Mouse (Mus musculus) embryonic fibroblast, embryonic 13.5 days (primary cell): Measurements from ENCODE around the gene Spc25. TPM values are rescaled to one million over a fixed set of nuclear protein-coding genes. Genes with fewer than 3 reads are reported as not detected.
A peak's percentile ranks its signal among the peaks of the same experiment; 100 is the strongest.

Source experiments
- H3K27ac ChIP-seq: 2 replicates; pipeline ENCODE4 v1.5.1; 2012; ENCODE audit warnings: low read length, control low read depth, inconsistent platforms; ENCODE audit not compliant: insufficient read depth
- H3K4me1 ChIP-seq: 2 replicates; pipeline ENCODE4 v1.6.1; 2011; ENCODE audit warnings: low read length; ENCODE audit not compliant: control insufficient read depth, insufficient read depth
- H3K4me3 ChIP-seq: 2 replicates; pipeline ENCODE4 v1.5.1; 2011; ENCODE audit warnings: mild to moderate bottlenecking, control low read depth, low read length; ENCODE audit not compliant: insufficient read depth
- CTCF ChIP-seq: IDR thresholded peaks from 2 replicates; pipeline ENCODE4 v1.5.1; 2011; ENCODE audit warnings: mild to moderate bottlenecking, control low read depth, low read length, moderate library complexity, borderline replicate concordance; ENCODE audit not compliant: insufficient read depth
- POLR2A ChIP-seq: IDR thresholded peaks from 2 replicates; pipeline ENCODE4 v1.6.1; 2011; ENCODE audit warnings: low read depth, mild to moderate bottlenecking, control low read depth, low read length, moderate library complexity
- polyA plus RNA-seq: library from polyadenylated mRNA; stranded (reverse); fragments of >200 nt; gene quantifications from 2 replicates; pipeline ENCODE4 v1.2.4, GENCODE M21; 2011; ENCODE audit warnings: low read depth; ENCODE audit not compliant: missing spikeins, insufficient read length

Spc25 gene
- polyA plus RNA-seq: 36.9 and 56.2 TPM in 2 replicates

DNA sequence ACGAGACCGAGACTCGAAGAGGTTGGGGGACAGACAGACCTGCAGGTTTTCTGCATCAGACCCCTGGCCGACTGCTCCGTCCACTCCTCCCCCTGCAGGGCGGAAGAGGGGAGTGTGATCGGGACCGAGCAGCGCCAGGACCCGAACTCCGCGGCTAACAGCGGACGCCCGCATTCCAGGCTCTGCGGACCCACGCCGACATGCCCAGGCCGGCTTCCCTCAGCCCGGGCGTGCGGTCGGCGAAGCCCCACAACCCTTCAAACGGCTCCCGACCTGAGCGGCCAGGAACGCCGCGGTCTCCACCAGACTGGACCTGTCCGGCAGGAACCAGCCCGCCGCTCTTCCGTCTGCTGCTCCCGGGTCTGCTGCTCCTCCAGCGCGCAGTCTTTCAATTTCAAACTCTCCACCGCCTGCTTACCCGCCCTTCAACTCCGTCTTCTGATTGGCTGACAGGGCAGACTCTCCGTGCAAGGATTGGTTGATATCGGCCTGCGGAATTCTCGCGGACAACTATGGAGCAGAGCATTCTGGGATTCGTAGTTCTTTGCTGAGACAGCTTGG, at the start of gene Spc25:
Gene Spc25, minus strand, starts transcription at position 404 of the 561 bp plus-strand sequence.
- Histone ChIP-seq H3K27ac (no peak within 1 kb of the TSS), H3K4me3 (peak within 1 kb of the TSS; percentile 76), H3K4me1 (0 out of 2 replicates have a peak, but pooled peaks cover 2% of the 10 kb centered on the region)
- TF ChIP-seq CTCF (no peak), POLR2A (peak; percentile 80)

DNA sequence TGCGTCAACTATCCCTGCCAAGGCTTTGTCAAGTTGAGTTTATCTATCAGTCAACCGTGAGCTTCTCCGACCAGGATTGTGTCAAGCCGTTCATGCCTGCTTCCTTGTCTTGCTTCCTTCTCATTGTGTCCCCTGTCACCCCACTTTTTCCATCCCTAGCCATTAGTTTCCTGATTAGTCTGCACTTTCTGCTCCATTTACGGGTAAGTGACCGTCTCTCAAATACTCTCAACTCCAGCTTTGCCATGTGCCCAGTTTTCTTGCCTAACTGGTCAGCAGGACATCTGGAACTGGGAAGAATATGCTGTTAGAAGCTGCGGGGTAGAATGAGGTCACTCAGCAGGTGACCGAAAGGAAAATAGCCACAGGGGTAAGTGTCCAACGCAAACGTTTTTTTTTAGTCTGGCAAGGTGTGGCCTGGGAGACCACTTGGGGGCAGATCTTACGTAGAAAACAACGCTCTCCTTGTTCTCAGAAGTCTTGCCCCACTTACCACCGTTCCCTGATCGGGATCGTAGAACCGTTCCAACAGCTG, 42.3 kb upstream of the Spc25 start:
- Histone ChIP-seq H3K4me3 (no peak overlapping the region), H3K27ac (no peak overlapping the region), H3K4me1 (no peaks in the 10 kb centered on the region)
- TF ChIP-seq POLR2A (no peak), CTCF (no peak)

DNA sequence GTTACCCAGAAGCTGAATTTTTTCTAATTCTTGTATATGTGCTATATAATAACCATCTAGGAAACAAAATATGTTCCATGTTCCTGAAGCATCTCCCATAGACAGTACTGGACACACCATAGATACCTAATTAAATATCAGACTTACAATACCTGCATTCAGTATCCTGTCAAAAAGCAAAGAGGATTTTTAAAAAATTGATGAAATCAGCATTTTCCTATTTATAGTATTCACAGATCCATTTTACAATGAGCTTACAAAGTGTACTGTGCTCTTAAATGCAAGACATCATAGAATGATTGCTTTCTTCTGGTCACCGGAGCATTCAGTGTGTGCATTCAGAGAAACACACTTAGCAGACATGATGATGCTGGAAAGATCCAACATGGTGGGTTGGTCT, 41.1 kb upstream of the Spc25 start:
- no peak overlapping the region for H3K4me3 ChIP-seq
- no peak for TF ChIP-seq CTCF
- TF ChIP-seq POLR2A: no peak

DNA sequence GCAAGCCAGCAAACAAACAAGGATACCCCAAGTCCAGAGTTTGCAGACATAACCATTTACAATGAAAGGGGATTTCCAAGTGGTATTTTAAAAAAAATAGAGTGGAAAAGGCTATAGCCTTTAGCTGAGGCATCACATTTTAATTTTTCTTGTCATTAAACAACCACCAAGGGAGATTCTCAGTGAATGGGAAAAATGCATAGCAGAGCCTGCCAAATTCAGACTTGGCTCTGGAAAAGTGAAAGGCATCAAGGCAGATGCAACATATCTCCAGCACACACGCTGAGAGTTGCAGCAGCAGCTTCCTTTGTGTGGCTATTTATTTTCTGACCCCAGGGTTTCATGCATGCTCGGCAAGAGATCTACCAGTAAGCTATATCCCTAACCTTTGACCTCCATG, 38.9 kb upstream of the Spc25 start:
- H3K4me1 ChIP-seq: no peaks in the 10 kb centered on the region
- H3K27ac ChIP-seq: no peak overlapping the region
- no peak overlapping the region for H3K4me3 ChIP-seq
- TF ChIP-seq CTCF (no peak), POLR2A (no peak)

More for the DNA sequence above, 41.1 kb upstream of the Spc25 start:
- Histone ChIP-seq H3K27ac (no peak overlapping the region), H3K4me1 (no peaks in the 10 kb centered on the region)

DNA sequence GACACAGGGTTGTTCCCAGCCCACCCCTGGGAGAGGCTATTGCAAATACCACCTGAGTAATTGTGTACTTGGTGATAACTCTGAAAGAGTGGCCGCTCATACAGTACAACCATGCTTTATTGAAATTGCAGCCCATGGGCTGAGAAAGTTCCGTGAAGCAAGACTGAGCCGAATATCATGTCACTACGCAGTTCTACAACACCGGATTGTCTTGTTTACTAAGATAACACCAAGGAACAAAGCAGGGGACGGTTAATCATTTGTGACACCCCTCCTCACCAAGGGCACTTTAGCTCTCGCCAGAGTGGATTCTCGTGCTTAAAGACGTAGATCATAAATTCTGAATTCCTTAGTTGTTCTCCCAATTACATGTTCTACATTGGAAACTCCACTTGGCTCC, 33.3 kb upstream of the Spc25 start:
- H3K27ac ChIP-seq: no peak overlapping the region
- no peak overlapping the region for H3K4me3 ChIP-seq
- TF ChIP-seq POLR2A: no peak
- TF ChIP-seq CTCF: no peak
- H3K4me1 ChIP-seq: no peaks in the 10 kb centered on the region

DNA sequence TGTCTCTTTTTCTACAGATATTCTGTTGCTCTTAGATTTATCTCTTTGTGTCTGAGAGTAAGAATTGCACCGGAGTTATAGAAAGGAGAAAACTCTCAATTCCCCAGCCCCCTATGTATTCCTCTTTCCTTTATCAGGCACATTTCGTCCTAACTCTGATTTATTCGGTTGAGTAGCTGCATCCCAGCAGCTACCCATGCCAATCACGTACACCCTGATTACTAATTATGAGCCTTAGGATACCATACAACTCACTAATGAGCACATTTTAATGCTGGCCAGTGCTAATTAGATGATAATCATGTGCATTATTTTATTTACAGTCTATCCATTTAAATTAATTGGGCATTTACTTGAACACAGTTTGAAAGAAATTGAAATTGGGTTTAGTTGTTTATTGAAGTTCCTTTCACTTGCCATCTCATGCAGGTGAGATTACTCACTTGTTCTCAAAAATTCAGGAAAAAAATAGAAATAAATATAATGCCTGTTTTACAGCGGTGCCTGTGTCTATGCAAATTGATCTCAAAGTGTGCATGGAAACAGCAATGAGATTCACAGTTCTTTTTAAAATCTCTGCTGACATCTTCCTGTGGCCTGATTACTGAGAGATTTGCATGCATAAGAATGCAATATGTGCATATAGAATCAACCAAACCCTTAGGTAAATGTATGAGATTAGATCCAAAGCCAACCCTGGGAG, 29.1 kb upstream of the Spc25 start:
- Histone ChIP-seq H3K4me1 (no peaks in the 10 kb centered on the region), H3K4me3 (no peak overlapping the region), H3K27ac (no peak overlapping the region)
- TF ChIP-seq CTCF (no peak), POLR2A (no peak)

DNA sequence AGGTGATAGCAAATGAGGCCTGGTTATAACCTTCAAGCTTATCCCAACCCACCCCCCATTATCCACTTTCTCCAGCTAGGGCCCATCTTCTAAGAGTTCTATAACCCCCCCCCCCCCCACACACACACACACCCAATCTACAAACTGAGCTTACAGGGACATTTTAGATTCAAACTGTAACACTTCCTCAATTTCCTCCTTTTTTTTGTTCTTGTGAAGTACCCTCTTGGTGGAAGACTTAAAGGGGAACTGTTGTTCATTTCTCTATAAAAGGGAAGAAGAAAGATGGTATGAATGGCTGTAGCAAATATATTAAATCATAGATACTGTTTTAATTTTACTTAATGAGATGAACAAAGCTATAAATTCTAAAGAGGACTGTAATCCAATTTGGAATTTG, 26.1 kb upstream of the Spc25 start:
- TF ChIP-seq POLR2A (no peak), CTCF (no peak)
- Histone ChIP-seq H3K4me3 (no peak overlapping the region), H3K4me1 (no peaks in the 10 kb centered on the region), H3K27ac (no peak overlapping the region)

DNA sequence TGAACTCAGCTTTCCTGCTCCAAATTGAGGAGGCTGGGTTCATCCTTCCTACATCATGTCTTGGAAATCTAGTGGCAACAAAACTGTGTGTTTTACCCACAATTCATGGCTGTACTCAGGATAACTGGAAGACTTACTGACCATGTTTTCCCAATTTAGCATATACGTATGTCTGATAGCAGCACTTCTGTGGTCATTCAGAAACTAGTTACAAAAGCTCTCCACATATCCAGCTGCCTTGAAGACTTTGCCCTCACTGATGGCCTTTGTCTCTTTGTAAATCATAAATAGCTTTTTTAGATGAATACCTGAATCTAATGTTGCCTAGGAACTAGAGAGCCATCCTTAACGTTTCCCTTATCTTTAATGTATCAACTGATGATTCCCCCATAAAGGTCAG, 24.1 kb upstream of the Spc25 start:
- Histone ChIP-seq H3K4me3 (no peak overlapping the region), H3K4me1 (no peaks in the 10 kb centered on the region), H3K27ac (no peak overlapping the region)
- no peak for TF ChIP-seq CTCF
- no peak for TF ChIP-seq POLR2A

DNA sequence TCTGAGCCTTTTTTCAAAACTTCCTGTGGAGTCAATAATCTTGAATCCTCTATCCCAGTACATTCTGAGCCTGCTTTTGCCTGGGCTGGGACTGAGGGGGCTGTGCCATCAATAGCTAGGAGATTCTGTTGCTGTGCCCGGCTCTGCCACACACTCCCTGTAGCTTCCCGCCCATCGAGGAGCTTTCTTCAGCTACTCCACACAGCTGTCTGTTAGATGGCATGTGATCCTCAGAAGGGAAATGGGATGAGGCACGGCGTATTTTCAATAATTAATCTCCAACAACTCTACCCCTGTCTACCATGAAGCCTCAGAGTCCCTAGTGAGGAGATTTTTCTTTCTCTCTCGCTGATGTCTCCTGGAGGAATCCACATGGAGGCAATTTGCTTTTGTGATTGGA, 22.6 kb upstream of the Spc25 start:
- H3K27ac ChIP-seq: no peak overlapping the region
- TF ChIP-seq POLR2A: no peak
- no peak for TF ChIP-seq CTCF
- no peaks in the 10 kb centered on the region for H3K4me1 ChIP-seq
- H3K4me3 ChIP-seq: no peak overlapping the region

DNA sequence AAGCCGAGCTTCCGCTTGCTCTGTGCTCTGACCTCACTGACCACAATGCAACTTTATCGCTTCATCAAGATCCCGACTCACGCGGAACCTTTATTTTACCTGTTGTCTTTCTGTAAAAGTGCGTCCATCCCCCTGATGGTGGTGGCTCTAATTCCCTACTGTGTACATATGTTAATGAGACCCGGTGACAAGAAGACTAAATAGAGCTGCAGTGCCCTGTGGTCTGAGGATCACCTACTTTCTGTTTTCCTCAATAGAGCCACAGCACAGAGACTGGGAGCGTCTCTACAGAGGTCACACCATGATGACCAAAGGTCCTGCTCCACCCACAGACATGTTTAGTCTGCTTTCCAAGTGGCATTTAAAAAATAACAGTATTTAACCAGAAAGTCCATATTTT, 20.9 kb upstream of the Spc25 start:
- Histone ChIP-seq H3K4me3 (no peak overlapping the region), H3K27ac (no peak overlapping the region), H3K4me1 (no peaks in the 10 kb centered on the region)
- TF ChIP-seq CTCF (no peak), POLR2A (no peak)
